ENCODE assay signal across 8 mouse cellular contexts in the genomic region with DNA sequence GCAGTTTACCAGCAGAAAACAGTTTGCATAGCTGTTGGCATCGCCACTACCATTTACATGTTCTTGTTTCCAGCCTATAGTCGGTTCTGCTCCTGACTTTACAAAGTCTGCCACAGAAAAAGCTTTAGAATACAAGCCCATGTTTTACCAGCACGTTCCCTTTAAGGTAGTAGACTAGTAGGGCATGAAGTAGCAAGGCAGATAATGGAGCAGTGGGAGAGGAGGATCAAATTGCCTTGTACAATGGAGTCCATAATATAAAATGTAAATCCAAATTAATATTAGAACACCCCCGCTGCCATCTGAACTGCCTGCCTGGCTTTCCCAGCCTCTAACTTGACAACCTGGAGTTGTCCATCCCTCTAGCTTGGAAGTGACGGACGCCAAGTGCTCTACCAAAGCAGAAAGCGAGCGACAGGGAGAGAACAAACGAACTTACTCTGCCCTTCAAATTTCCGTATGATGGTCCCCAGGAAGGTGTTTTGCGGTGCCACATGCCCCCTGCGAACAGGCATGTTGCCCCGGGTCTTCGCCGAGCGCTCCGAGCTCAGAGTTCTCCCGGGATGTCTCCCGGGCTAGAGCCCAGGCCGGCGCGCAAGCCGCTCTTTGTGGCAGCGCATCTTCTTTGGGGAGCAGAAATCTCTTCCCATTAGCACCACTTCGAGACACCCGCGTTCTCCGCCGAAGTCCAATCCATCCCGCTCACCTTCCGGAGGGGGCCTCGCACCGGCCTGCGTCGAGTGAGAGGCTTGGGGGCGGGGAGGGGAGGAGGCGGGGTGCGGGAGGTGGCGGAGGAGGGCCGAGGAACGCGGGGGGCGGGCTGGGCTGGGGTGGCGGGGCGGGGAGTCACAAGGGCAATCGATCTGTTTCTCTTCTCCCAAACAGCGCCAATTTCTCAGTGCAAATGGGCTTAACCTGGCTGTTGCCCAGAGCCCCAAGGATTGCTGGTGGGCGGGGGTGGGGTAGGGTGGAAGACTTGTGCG. TPM values are rescaled to one million over a fixed set of nuclear protein-coding genes. Genes with fewer than 3 reads are reported as not detected.
DNase-seq lines count a peak whose midpoint lies in the region; ATAC-seq and TF ChIP-seq lines count a peak whose summit lies in the region.
"Had no signal": no experiment of that assay in that cellular context is flagged by ENCODE, and none has a peak within 500 bp of the region (broad histone marks: within the 10 kb centered on the region; RNA-seq: fewer than 3 reads in every experiment).

A gene (minus strand): TSS at position 725 of the 983 bp plus-strand sequence.

- WGBS in lung, embryonic 16.5 days, result 2% methylated on average over 34 of the region's 49 CpGs
- WGBS in embryonic facial prominence, embryonic 13.5 days, result 2% methylated on average over 45 of the region's 49 CpGs
- WGBS in intestine, embryonic 16.5 days, result 1% methylated on average over 45 of the region's 49 CpGs
- 1% methylated on average over 47 of the region's 49 CpGs for WGBS in liver, embryonic 14.5 days (ENCODE audit: insufficient replicate concordance)

- ATAC-seq in lung, embryonic 16.5 days (ENCODE audit: low read depth), result no peak
- ATAC-seq in embryonic facial prominence, embryonic 13.5 days (ENCODE audit: insufficient number of reproducible peaks, insufficient read depth, low FRiP score, low TSS enrichment, low read depth), result 0 out of 2 replicates have a peak, but pooled peaks have one; percentile 20
- peak; percentile 65 for ATAC-seq in intestine, embryonic 16.5 days
- no peak for ATAC-seq in liver, embryonic 14.5 days (ENCODE audit: insufficient read depth)
- ATAC-seq in megakaryocyte, adult 5-6 weeks (ENCODE audit: poor library complexity, severe bottlenecking), result no peak

- TF ChIP-seq CTCF in liver, embryonic 14.5 days (IDR thresholded peaks at IDR 0.05; ENCODE audit: low read depth), result no peak

- no peak for TF ChIP-seq EP300 in liver, embryonic 14.5 days (IDR thresholded peaks at IDR 0.05; ENCODE audit: low read depth)

- DNase-seq in lung, postnatal 10 days, result no peak
- no peak for DNase-seq in liver, embryonic 14.5 days (ENCODE audit: low read depth in 3 of 3, low spot score in 3 of 3)
- DNase-seq in right cerebral cortex, postnatal 4 days, result peak; percentile 56

- H3K36me3 ChIP-seq in lung, embryonic 16.5 days (ENCODE audit: control insufficient read depth, insufficient read depth, low read length), result no peaks in the 10 kb centered on the region
- H3K36me3 ChIP-seq in embryonic facial prominence, embryonic 13.5 days, result no peaks in the 10 kb centered on the region
- H3K36me3 ChIP-seq in intestine, embryonic 16.5 days (ENCODE audit: control insufficient read depth, insufficient read depth, low read length), result no peaks in the 10 kb centered on the region
- no peaks in the 10 kb centered on the region for H3K36me3 ChIP-seq in liver, embryonic 14.5 days (replicated peaks; ENCODE audit: control insufficient read depth, insufficient read depth, low read depth)

- H3K9me3 ChIP-seq in lung, embryonic 16.5 days (ENCODE audit: control insufficient read depth, low read length), result no peaks in the 10 kb centered on the region
- no peaks in the 10 kb centered on the region for H3K9me3 ChIP-seq in embryonic facial prominence, embryonic 13.5 days
- no peaks in the 10 kb centered on the region for H3K9me3 ChIP-seq in intestine, embryonic 16.5 days (ENCODE audit: control insufficient read depth, low read length)
- no peaks in the 10 kb centered on the region for H3K9me3 ChIP-seq in liver, embryonic 14.5 days (ENCODE audit: control insufficient read depth, low read length)

- H3K4me1 ChIP-seq in lung, embryonic 16.5 days (replicated peaks; ENCODE audit: control insufficient read depth, insufficient read depth, low read length), result peaks cover 5% of the 10 kb centered on the region; the same call in 1 of the 2 replicates
- H3K4me1 ChIP-seq in embryonic facial prominence, embryonic 13.5 days, result peaks cover 10% of the 10 kb centered on the region
- H3K4me1 ChIP-seq in intestine, embryonic 16.5 days (ENCODE audit: control insufficient read depth, insufficient read depth, low read length), result peaks cover 6% of the 10 kb centered on the region; the same call in 1 of the 2 replicates
- no peaks in the 10 kb centered on the region for H3K4me1 ChIP-seq in liver, embryonic 14.5 days (replicated peaks; ENCODE audit: control insufficient read depth in 2 of 2, insufficient read depth in 2 of 2, low read length in 1 of 2)

- H3K27ac ChIP-seq in lung, embryonic 16.5 days (ENCODE audit: low read length), result no peak within 1 kb of the TSS
- H3K27ac ChIP-seq in embryonic facial prominence, embryonic 13.5 days, result no peak within 1 kb of the TSS
- H3K27ac ChIP-seq in intestine, embryonic 16.5 days (ENCODE audit: low read length), result no peak within 1 kb of the TSS
- H3K27ac ChIP-seq in liver, embryonic 14.5 days, result no peak within 1 kb of the TSS

- no peak within 1 kb of the TSS for H3K9ac ChIP-seq in lung, embryonic 16.5 days (ENCODE audit: low read length)
- peak within 1 kb of the TSS; percentile 49; the same call in 1 of the 2 replicates for H3K9ac ChIP-seq in embryonic facial prominence, embryonic 13.5 days
- H3K9ac ChIP-seq in intestine, embryonic 16.5 days (ENCODE audit: low read depth, low read length), result no peak within 1 kb of the TSS
- no peak within 1 kb of the TSS for H3K9ac ChIP-seq in liver, embryonic 14.5 days (replicated peaks)

- peak within 1 kb of the TSS; percentile 67 for H3K4me2 ChIP-seq in lung, embryonic 16.5 days (ENCODE audit: low read depth, low read length)
- peak within 1 kb of the TSS; percentile 77 for H3K4me2 ChIP-seq in embryonic facial prominence, embryonic 13.5 days
- H3K4me2 ChIP-seq in intestine, embryonic 16.5 days (ENCODE audit: low read depth, low read length), result peak within 1 kb of the TSS; percentile 87
- H3K4me2 ChIP-seq in liver, embryonic 14.5 days (ENCODE audit: low read depth), result peak within 1 kb of the TSS; percentile 24

- peak within 1 kb of the TSS; percentile 41 for H3K4me3 ChIP-seq in lung, embryonic 16.5 days (ENCODE audit: low read length)
- H3K4me3 ChIP-seq in embryonic facial prominence, embryonic 13.5 days, result peak within 1 kb of the TSS; percentile 44
- peak within 1 kb of the TSS; percentile 43 for H3K4me3 ChIP-seq in intestine, embryonic 16.5 days (ENCODE audit: low read length)
- peak within 1 kb of the TSS in 1 of 2 experiments; percentile 20; a peak in 1 of 4 replicates for H3K4me3 ChIP-seq in liver, embryonic 14.5 days (ENCODE audit: insufficient read depth in 1 of 2, low read depth in 2 of 2, low read length in 2 of 2)

- peaks cover 11% of the 10 kb centered on the region for H3K27me3 ChIP-seq in lung, embryonic 16.5 days (ENCODE audit: control insufficient read depth, insufficient read depth, low read depth, low read length)
- H3K27me3 ChIP-seq in embryonic facial prominence, embryonic 13.5 days, result peaks cover 25% of the 10 kb centered on the region
- H3K27me3 ChIP-seq in intestine, embryonic 16.5 days (replicated peaks; ENCODE audit: control insufficient read depth, insufficient read depth, low read length), result peaks cover 9% of the 10 kb centered on the region; the same call in 1 of the 2 replicates
- H3K27me3 ChIP-seq in liver, embryonic 14.5 days (ENCODE audit: control insufficient read depth, insufficient read depth, low read length), result peaks cover 8% of the 10 kb centered on the region

RNA-seq across cellular contexts. Expression of the gene that starts here (rescaled TPM):
- 0.10 and 0.25 TPM in 2 replicates for polyA plus RNA-seq in lung, embryonic 16.5 days (2015; fragmentation: Nextera tagmentation; extraction: Ambion mirVana)
- polyA plus RNA-seq in embryonic facial prominence, embryonic 13.5 days (2015; fragmentation: Nextera tagmentation; extraction: Ambion mirVana), result 0.74 and 0.79 TPM in 2 replicates
- polyA plus RNA-seq in intestine, embryonic 16.5 days (2015; fragmentation: Nextera tagmentation; extraction: Ambion mirVana), result 0.34 and 0.37 TPM in 2 replicates
- polyA plus RNA-seq in liver, embryonic 14.5 days (2012; rRNA removed), result 0.01 and 0.02 TPM in 2 replicates
- 0.03 and 0.09 TPM in 2 replicates for polyA plus RNA-seq in liver, embryonic 14.5 days (2014; fragmentation: Nextera tagmentation; extraction: Ambion mirVana)
- not detected in 2 replicates for total RNA-seq in megakaryocyte, adult 5-6 weeks (2015)
- under 0.01 TPM in 1 of 2 replicates, not detected in the other for total RNA-seq in megakaryocyte, adult 5-6 weeks (2017)
- total RNA-seq: common myeloid progenitor, adult 5-6 weeks had no signal

Comparison
In these comparisons a context has a peak if more than half of its experiments do, and no peak if none do; other contexts are left out.
1. Peak in ATAC-seq, H3K4me3 ChIP-seq, H3K9ac ChIP-seq and H3K4me2 ChIP-seq in embryonic facial prominence, embryonic 13.5 days; RNA of the gene not detected or under 1 TPM.
2. Peak in ATAC-seq, H3K4me3 ChIP-seq and H3K4me2 ChIP-seq in intestine, embryonic 16.5 days; RNA of the gene not detected or under 1 TPM.
3. H3K4me2 ChIP-seq: peak in every context shown above with its lines; median percentile 87 in intestine, embryonic 16.5 days; 77 in embryonic facial prominence, embryonic 13.5 days; 67 in lung, embryonic 16.5 days; 24 in liver, embryonic 14.5 days.